Mouse (Mus musculus) ES-E14 (cell line): ENCODE measurements around the gene Gm21760. TPM values are rescaled to one million over a fixed set of nuclear protein-coding genes. Genes with fewer than 3 reads are reported as not detected.
"Not testable (repeated sequence)": the region's sequence is repeated elsewhere in the genome, so short reads cannot be mapped to it uniquely, and the experiment has no call there.

Source experiments
- DNase-seq: peaks from one replicate; pipeline ENCODE4 v3.0.0-alpha.2; 2013; ENCODE audit warnings: low read depth, low spot score
- H3K27ac ChIP-seq: 2 replicates; pipeline ENCODE4 v1.5.1; 2012; ENCODE audit warnings: low read depth, mild to moderate bottlenecking, low read length, moderate library complexity, mixed read lengths; ENCODE audit not compliant: poor library complexity, insufficient read depth, severe bottlenecking
- H3K36me3 ChIP-seq: 2 replicates; pipeline ENCODE4 v1.6.1; 2012; ENCODE audit warnings: mild to moderate bottlenecking, low read length, moderate library complexity, mixed read lengths; ENCODE audit not compliant: control insufficient read depth, poor library complexity, insufficient read depth, severe bottlenecking
- H3K4me1 ChIP-seq, 2 experiments: fragments of 150-350 bp in 1 of 2; sonication (generic) in 1 of 2; 2 replicates each; pipeline ENCODE4 v1.6.1; 2012; ENCODE audit warnings: low read length in 2 of 2, mild to moderate bottlenecking in 1 of 2, mixed read lengths in 1 of 2; ENCODE audit not compliant: control insufficient read depth in 2 of 2, insufficient read depth in 2 of 2, poor library complexity in 1 of 2
- H3K4me3 ChIP-seq, 2 experiments: fragments of 150-350 bp in 1 of 2; sonication (generic) in 1 of 2; 2 replicates each; pipeline ENCODE4 v1.5.1; 2012; ENCODE audit warnings: low read length in 2 of 2, low read depth in 1 of 2, mild to moderate bottlenecking in 1 of 2, mixed read lengths in 1 of 2; ENCODE audit not compliant: insufficient read depth in 1 of 2, poor library complexity in 1 of 2, severe bottlenecking in 1 of 2
- H3K9ac ChIP-seq: 2 replicates; pipeline ENCODE4 v1.6.1; 2012; ENCODE audit warnings: low read depth, mild to moderate bottlenecking, low read length, mixed read lengths; ENCODE audit not compliant: poor library complexity, insufficient read depth, severe bottlenecking
- H3K9me3 ChIP-seq: fragments of 150-350 bp; sonication (generic); 2 replicates; pipeline ENCODE4 v1.6.1; 2012; ENCODE audit warnings: low read depth, mild to moderate bottlenecking, low read length; ENCODE audit not compliant: control insufficient read depth, insufficient read depth
- in situ Hi-C, 2 experiments: fragments of 600-800 bp; cut with MboI; formaldehyde crosslinking; loops; one replicate each; pipeline ENCODE4 v1.15.1; 2025; ENCODE audit warnings: low sequenced_read_pairs in 2 of 2, inconsistent platforms in 1 of 2; ENCODE audit not compliant: unreplicated experiment in 2 of 2
- total RNA-seq: library from RNA; depleted of rRNA; stranded (reverse); fragments of 300-350 nt; gene quantifications from 2 replicates; pipeline ENCODE4 v1.2.3, GENCODE M21; 2012; rRNA removed

Gene Gm21760
- total RNA-seq, result not detected in 2 replicates

GRCm38 (mm10) chrY:80133479-80133878, at the start of gene Gm21760:
Gene Gm21760 (plus strand): TSS chrY:80133779.
- H3K4me1 ChIP-seq, DNase-seq, H3K36me3 ChIP-seq, H3K9ac ChIP-seq, H3K4me3 ChIP-seq, H3K9me3 ChIP-seq, in situ Hi-C loops, H3K27ac ChIP-seq: not testable (repeated sequence)
